Mouse (Mus musculus): ENCODE measurements around the gene Trim52. TPM values are rescaled to one million over a fixed set of nuclear protein-coding genes. Genes with fewer than 3 reads are reported as not detected.
"Not testable (repeated sequence)": the region's sequence is repeated elsewhere in the genome, so short reads cannot be mapped to it uniquely, and the experiment has no call there.

The Trim52 gene
- polyA plus RNA-seq, 1 experiment from 2014 or later, result not detected

DNA sequence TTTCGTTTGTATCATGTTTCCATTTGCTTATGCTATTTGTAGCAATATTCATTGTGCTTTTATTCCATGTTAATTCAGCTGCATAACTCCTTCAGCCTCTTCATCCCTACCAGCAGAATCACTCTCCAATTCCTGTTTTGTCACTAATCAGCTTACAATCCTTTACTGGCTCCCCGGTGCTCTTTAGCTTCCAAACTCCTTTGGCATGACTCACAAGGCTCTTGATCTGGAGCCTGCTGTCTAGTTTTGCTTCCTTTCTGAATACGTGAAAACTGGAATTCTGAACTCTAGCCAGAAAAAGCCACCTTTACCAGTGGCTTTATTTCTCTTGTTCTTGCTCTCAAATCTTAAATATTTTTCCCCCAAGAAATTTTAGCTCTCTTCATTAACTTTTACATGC, 56.3 kb downstream of the Trim52 start:
- Histone ChIP-seq H3K36me3 (no peaks in the 10 kb centered on the region), H3K9me3 (no peaks in the 10 kb centered on the region), H3K4me3 (replicated peaks) (no peak overlapping the region), H3K27ac (no peak overlapping the region), H3K27me3 (replicated peaks) (no peaks in the 10 kb centered on the region), H3K4me1 (no peaks in the 10 kb centered on the region), H3K4me2 (no peak overlapping the region), H3K9ac (no peak overlapping the region)
- ATAC-seq (ENCODE audit: insufficient read depth, low FRiP score, low read depth), result no peak
- 41% methylated on average over 3 of the region's 3 CpGs for WGBS

GRCm38 (mm10) chr14:106163196-106163595, 57.2 kb downstream of the Trim52 start:
- H3K9ac ChIP-seq, result no peak overlapping the region
- H3K4me3 ChIP-seq (replicated peaks), result no peak overlapping the region
- H3K27ac ChIP-seq, result no peak overlapping the region
- no peaks in the 10 kb centered on the region for H3K4me1 ChIP-seq
- ATAC-seq (ENCODE audit: insufficient read depth, low FRiP score, low read depth), result no peak
- H3K36me3 ChIP-seq, result no peaks in the 10 kb centered on the region
- H3K27me3 ChIP-seq (replicated peaks), result no peaks in the 10 kb centered on the region
- H3K4me2 ChIP-seq, result no peak overlapping the region
- no peaks in the 10 kb centered on the region for H3K9me3 ChIP-seq

GRCm38 (mm10) chr14:106163933-106164332, 57.9 kb downstream of the Trim52 start:
- H3K4me2 ChIP-seq; H3K4me3 ChIP-seq (replicated peaks); H3K9ac ChIP-seq; H3K9me3 ChIP-seq; ATAC-seq (ENCODE audit: insufficient read depth, low FRiP score, low read depth); H3K36me3 ChIP-seq; H3K27ac ChIP-seq; H3K4me1 ChIP-seq; H3K27me3 ChIP-seq (replicated peaks): not testable (repeated sequence)

DNA sequence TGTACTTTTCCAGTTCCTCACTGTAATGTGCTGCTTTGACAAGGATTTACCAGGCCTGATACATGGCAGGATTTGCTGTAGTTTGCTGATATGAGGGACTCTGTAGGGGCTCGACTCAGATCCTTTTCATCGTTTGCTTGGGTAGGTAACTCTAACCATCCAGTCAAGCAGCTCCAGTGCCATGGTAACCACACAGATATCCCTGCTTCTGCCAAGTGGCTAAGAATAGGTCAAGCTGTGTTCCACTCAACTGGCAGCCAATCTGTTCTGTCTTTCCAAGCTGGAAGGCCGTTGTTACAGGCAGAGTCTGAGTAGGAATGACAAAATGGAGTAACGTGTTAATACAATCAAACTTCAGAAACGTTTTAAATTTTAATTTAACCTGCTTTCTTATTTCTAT, 70.9 kb downstream of the Trim52 start:
- no peak overlapping the region for H3K9ac ChIP-seq
- ATAC-seq (ENCODE audit: insufficient read depth, low FRiP score, low read depth), result no peak
- no peaks in the 10 kb centered on the region for H3K4me1 ChIP-seq
- no peaks in the 10 kb centered on the region for H3K36me3 ChIP-seq
- no peak overlapping the region for H3K4me2 ChIP-seq
- no peaks in the 10 kb centered on the region for H3K9me3 ChIP-seq
- WGBS, result 75% methylated on average over 5 of the region's 5 CpGs
- H3K27ac ChIP-seq, result no peak overlapping the region
- no peak overlapping the region for H3K4me3 ChIP-seq (replicated peaks)
- no peaks in the 10 kb centered on the region for H3K27me3 ChIP-seq (replicated peaks)

GRCm38 (mm10) chr14:106178245-106178644, 72.2 kb downstream of the Trim52 start:
- no peak overlapping the region for H3K4me2 ChIP-seq
- no peaks in the 10 kb centered on the region for H3K27me3 ChIP-seq (replicated peaks)
- H3K4me1 ChIP-seq, result no peaks in the 10 kb centered on the region
- H3K27ac ChIP-seq, result no peak overlapping the region
- WGBS, result 77% methylated on average over 4 of the region's 4 CpGs
- ATAC-seq (ENCODE audit: insufficient read depth, low FRiP score, low read depth), result no peak
- H3K9ac ChIP-seq, result no peak overlapping the region
- H3K36me3 ChIP-seq, result no peaks in the 10 kb centered on the region
- H3K9me3 ChIP-seq, result no peaks in the 10 kb centered on the region
- H3K4me3 ChIP-seq (replicated peaks), result no peak overlapping the region

DNA sequence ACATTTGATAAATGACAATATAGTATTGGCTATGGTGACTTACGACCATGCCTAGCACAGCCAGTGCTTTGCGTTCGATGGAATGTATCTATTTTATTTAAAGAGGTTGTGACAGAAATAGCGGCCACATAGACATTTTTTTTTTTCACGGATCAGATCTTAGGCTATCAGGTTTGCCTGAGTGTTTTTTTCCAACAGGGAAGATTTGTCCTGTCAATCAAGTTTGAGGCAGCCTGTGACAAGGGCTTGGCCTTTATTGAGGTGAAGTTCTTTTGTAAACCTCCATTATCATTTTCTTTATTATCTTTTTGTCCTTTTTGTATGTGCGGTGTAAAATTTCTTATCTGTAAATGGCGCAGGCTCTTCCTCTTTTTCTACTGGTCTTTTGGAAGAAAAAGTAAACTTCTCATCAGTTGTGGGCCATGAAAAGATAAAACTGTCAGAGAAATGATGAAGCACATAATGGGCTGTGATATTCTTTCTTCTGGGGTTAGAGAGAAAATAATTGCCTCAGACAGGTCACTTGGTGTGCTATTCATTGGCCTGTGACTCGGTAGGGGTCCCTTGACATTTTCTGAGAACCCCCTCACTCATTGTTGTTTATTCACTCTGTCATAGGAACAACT, 73.2 kb downstream of the Trim52 start:
- H3K4me3 ChIP-seq (replicated peaks), result no peak overlapping the region
- ATAC-seq (ENCODE audit: insufficient read depth, low FRiP score, low read depth), result no peak
- WGBS, result 38% methylated on average over 8 of the region's 8 CpGs
- no peaks in the 10 kb centered on the region for H3K36me3 ChIP-seq
- no peak overlapping the region for H3K27ac ChIP-seq
- H3K4me1 ChIP-seq, result no peaks in the 10 kb centered on the region
- no peak overlapping the region for H3K9ac ChIP-seq
- no peak overlapping the region for H3K4me2 ChIP-seq
- H3K9me3 ChIP-seq, result no peaks in the 10 kb centered on the region
- H3K27me3 ChIP-seq (replicated peaks), result no peaks in the 10 kb centered on the region

- no peaks in the 10 kb centered on the region for H3K27me3 ChIP-seq (replicated peaks)
- H3K27ac ChIP-seq, result no peak overlapping the region
- H3K9me3 ChIP-seq, result no peaks in the 10 kb centered on the region
- no peak for ATAC-seq (ENCODE audit: insufficient read depth, low FRiP score, low read depth)
- H3K4me1 ChIP-seq, result no peaks in the 10 kb centered on the region
- no peaks in the 10 kb centered on the region for H3K36me3 ChIP-seq
- WGBS, result 69% methylated on average over 2 of the region's 2 CpGs
- H3K4me2 ChIP-seq, result no peak overlapping the region
- H3K9ac ChIP-seq, result no peak overlapping the region
- H3K4me3 ChIP-seq (replicated peaks), result no peak overlapping the region
Measured at GRCm38 (mm10) chr14:106179728-106180125, 73.7 kb downstream of the Trim52 start.

- no peak for ATAC-seq (ENCODE audit: insufficient read depth, low FRiP score, low read depth)
- no peaks in the 10 kb centered on the region for H3K9me3 ChIP-seq
- no peak overlapping the region for H3K9ac ChIP-seq
- H3K4me3 ChIP-seq (replicated peaks), result no peak overlapping the region
- no peaks in the 10 kb centered on the region for H3K27me3 ChIP-seq (replicated peaks)
- no peaks in the 10 kb centered on the region for H3K4me1 ChIP-seq
- H3K4me2 ChIP-seq, result no peak overlapping the region
- H3K27ac ChIP-seq, result no peak overlapping the region
- no peaks in the 10 kb centered on the region for H3K36me3 ChIP-seq
Measured at GRCm38 (mm10) chr14:106180616-106181015, 74.6 kb downstream of the Trim52 start.

DNA sequence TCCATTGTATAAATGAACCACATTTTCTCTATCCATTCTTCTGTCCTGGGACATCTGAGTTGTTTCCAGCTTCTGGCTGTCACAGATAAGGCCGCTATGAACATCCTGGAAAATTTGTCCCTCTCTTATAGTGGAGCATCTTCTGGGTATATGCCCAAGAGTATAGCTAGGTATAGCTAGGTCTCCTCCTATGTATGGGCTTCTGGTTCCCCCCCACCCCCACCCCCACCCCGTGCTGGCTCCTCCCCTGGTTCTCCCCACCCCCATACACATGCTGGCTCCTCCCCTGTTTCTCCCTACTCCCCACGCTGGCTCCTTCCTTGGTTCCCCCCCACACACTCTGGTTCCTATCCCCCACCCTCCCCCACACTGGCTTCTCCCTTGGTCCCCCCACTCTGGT, 78.0 kb downstream of the Trim52 start:
- Histone ChIP-seq H3K4me2 (no peak overlapping the region), H3K4me1 (no peaks in the 10 kb centered on the region), H3K27ac (no peak overlapping the region), H3K27me3 (replicated peaks) (no peaks in the 10 kb centered on the region), H3K36me3 (no peaks in the 10 kb centered on the region), H3K9me3 (no peaks in the 10 kb centered on the region), H3K9ac (no peak overlapping the region), H3K4me3 (replicated peaks) (no peak overlapping the region)
- no peak for ATAC-seq (ENCODE audit: insufficient read depth, low FRiP score, low read depth)
- WGBS, result 71% methylated on average over 3 of the region's 3 CpGs

Other genes starting within 250 kb of the Trim52 start
- gene Spry2, start 209.4 kb upstream of the Trim52 start, polyA plus RNA-seq (2015; fragmentation: Nextera tagmentation; extraction: Ambion mirVana), result 53.3 and 53.8 TPM in 2 replicates

Measured in stomach, embryonic 15.5 days (tissue).